Mouse (Mus musculus) kidney, postnatal 0 days (tissue): ENCODE data around the gene Ankrd33b. TPM values are rescaled to one million over a fixed set of nuclear protein-coding genes. Genes with fewer than 3 reads are reported as not detected.

Experiments
- ATAC-seq: fragments of 200-750 bp; cut with Nextera tagmentation; replicated peaks from 2 replicates; pipeline ENCODE4 v1.8.0; 2017; ENCODE audit warnings: low read depth, moderate number of reproducible peaks, moderate TSS enrichment, moderate library complexity; ENCODE audit not compliant: low FRiP score
- DNase-seq: peaks from one replicate; pipeline ENCODE4 v3.0.0-alpha.2; 2016; ENCODE audit warnings: low spot score
- H3K27ac ChIP-seq: fragments of 300-500 bp; sonication (generic); 2 replicates; pipeline ENCODE4 v1.5.1; 2014; ENCODE audit warnings: mild to moderate bottlenecking
- H3K27me3 ChIP-seq: fragments of 300-500 bp; sonication (generic); 2 replicates; pipeline ENCODE4 v1.6.1; 2014; ENCODE audit warnings: low read length, mixed read lengths; ENCODE audit not compliant: insufficient read depth
- H3K36me3 ChIP-seq: fragments of 300-500 bp; sonication (generic); 2 replicates; pipeline ENCODE4 v1.6.1; 2014; ENCODE audit warnings: low read length, mixed read lengths; ENCODE audit not compliant: insufficient read depth
- H3K4me1 ChIP-seq: fragments of 300-500 bp; sonication (generic); replicated peaks from 2 replicates; pipeline ENCODE4 v1.6.1; 2014; ENCODE audit warnings: antibody characterized with exemption, low read length, mixed read lengths; ENCODE audit not compliant: insufficient read depth
- H3K4me2 ChIP-seq: fragments of 300-500 bp; sonication (generic); 2 replicates; pipeline ENCODE4 v1.6.1; 2014; ENCODE audit warnings: mild to moderate bottlenecking, low read length, moderate library complexity, mixed read lengths
- H3K4me3 ChIP-seq: fragments of 300-500 bp; sonication (generic); replicated peaks from 2 replicates; pipeline ENCODE4 v1.5.1; 2014; ENCODE audit warnings: low read depth, low read length
- H3K9ac ChIP-seq: fragments of 300-500 bp; sonication (generic); 2 replicates; pipeline ENCODE4 v1.6.1; 2014; ENCODE audit warnings: low read depth, low read length
- H3K9me3 ChIP-seq: fragments of 300-500 bp; sonication (generic); replicated peaks from 2 replicates; pipeline ENCODE4 v1.6.1; 2016; ENCODE audit warnings: low read length, inconsistent platforms, mixed read lengths
- CTCF ChIP-seq: IDR thresholded peaks from 2 replicates; pipeline ENCODE4 v1.5.1; 2016; ENCODE audit warnings: antibody characterized with exemption, low read depth, mild to moderate bottlenecking, moderate library complexity
- WGBS: fragments of 180-500 bp; shearing (Covaris S2); extraction: QIAGEN DNeasy Blood & Tissue Kit; methylation state at CpG from one replicate; pipeline ENCODE4 v1.1.7; 2014; 5-methylcytosine and 5-hydroxymethylcytosine counted together
- polyA plus RNA-seq: library from polyadenylated mRNA; unstranded; fragments of >200 nt; fragmentation: Nextera tagmentation; extraction: Ambion mirVana; gene quantifications from 2 replicates; pipeline ENCODE4 v1.2.1, GENCODE M21; 2015

Ankrd33b gene
- polyA plus RNA-seq, 1 experiment from 2014 or later = 12.0 TPM

- Histone ChIP-seq H3K4me1 (no peaks in the 10 kb centered on the region), H3K36me3 (no peaks in the 10 kb centered on the region), H3K4me3 (no peak overlapping the region), H3K27me3 (no peaks in the 10 kb centered on the region), H3K27ac (no peak overlapping the region), H3K4me2 (no peak overlapping the region), H3K9me3 (no peaks in the 10 kb centered on the region), H3K9ac (no peak overlapping the region)
- ATAC-seq (no peak), DNase-seq (no peak)
- TF ChIP-seq CTCF = no peak
- 49% methylated on average over 6 of the region's 6 CpGs for WGBS
These were observed 62.3 kb downstream of the Ankrd33b start for GRCm38 (mm10) chr15:31305181-31305580.

DNA sequence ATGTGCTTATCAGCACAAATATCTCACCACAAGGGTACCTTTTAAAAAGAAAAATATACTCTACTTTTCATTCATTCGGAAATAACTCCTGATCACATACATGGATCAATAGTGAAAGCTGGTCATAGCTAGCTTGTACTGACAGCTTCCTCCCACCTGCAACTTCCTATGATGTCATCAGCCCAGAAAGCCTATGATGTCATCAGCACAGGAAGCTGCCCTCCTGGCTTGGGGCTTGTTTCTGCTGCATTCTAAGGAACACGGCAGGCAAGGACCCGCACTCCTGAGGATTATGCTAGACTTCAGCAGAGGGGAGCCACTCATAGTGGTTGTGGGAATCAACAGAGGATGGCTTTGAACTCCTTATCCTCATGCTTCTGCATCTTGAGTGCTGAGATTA lies 63.2 kb downstream of the Ankrd33b start:
- TF ChIP-seq CTCF = no peak
- Histone ChIP-seq H3K27me3 (no peaks in the 10 kb centered on the region), H3K4me1 (no peaks in the 10 kb centered on the region), H3K9me3 (no peaks in the 10 kb centered on the region), H3K27ac (no peak overlapping the region), H3K36me3 (no peaks in the 10 kb centered on the region), H3K4me3 (no peak overlapping the region), H3K4me2 (no peak overlapping the region), H3K9ac (no peak overlapping the region)
- 83% methylated on average over 3 of the region's 3 CpGs for WGBS
- no peak for ATAC-seq
- no peak for DNase-seq

DNA sequence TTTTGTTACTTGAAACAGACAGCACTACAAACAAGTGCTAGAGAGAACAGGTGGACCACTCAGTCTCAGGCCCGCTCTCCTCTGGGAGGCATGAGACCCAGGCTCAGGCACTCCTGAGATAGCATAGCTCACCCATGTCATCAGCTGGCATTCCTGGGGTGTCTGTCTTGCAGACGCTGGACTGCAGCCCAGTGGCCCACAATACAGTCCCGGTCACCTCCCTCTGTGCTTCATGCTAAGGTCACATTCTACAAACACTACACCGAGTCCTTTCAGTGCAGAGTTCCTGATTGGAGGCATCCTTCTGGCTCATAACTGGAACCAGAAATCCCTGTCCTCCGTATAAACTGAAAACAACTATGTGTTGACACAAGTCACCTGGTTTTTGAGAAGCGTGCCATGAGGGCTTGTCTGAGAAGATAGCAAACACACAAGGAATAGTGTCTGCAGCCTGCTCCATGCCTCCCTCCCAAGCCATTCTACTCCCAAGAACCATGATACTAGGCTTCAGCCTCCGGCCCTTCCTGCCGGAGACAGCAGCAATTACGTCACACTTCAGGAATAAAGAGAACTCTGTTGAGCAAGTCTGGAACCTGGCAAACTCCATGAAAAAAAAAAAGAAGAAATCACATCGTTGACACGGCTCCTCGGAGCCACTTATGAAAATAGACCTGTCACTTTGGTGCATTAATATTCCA lies 65.1 kb downstream of the Ankrd33b start:
- no peak for TF ChIP-seq CTCF
- no peaks in the 10 kb centered on the region for H3K36me3 ChIP-seq
- ATAC-seq (no peak), DNase-seq (no peak)
- no peak overlapping the region for H3K4me2 ChIP-seq
- H3K4me3 ChIP-seq = no peak overlapping the region
- no peaks in the 10 kb centered on the region for H3K9me3 ChIP-seq
- no peaks in the 10 kb centered on the region for H3K27me3 ChIP-seq
- 0 out of 2 replicates have a peak, but pooled peaks cover under 1% of the 10 kb centered on the region for H3K4me1 ChIP-seq
- whole genome bisulfite sequencing = 56% methylated on average over 12 of the region's 12 CpGs
- H3K27ac ChIP-seq = no peak overlapping the region
- no peak overlapping the region for H3K9ac ChIP-seq

DNA sequence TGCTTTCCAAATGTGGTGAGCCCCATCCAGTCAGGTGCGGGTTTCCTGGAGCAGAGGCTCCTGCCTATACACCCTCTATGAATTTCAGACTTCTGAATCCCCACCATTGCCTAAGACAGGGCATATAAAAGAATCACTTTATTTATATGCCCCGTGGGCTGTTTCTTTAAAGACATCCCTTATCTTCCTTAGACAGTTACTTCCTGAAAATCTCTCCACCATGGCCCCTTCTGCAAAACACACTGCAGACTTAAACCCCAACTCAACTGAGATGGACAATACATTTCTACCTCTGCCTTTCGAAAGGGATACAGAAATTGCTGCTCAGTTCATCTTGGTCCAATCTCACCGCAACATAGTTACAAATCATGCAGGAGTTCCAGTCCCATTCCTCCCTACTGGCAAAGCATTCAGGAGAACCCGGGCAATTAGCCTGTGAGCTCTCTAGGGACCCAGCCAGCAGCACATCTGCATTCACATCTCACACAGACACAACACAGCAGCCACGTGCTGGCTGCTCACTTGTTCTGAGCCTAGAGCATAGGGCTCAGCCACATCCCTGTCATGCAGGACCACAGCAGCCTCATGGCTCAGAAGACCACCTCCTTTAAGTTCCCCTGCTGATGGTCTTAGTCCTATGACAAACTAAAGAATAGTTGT lies 68.1 kb downstream of the Ankrd33b start:
- Histone ChIP-seq H3K4me3 (no peak overlapping the region), H3K27ac (no peak overlapping the region), H3K9me3 (no peaks in the 10 kb centered on the region), H3K4me2 (no peak overlapping the region), H3K9ac (no peak overlapping the region), H3K27me3 (no peaks in the 10 kb centered on the region), H3K36me3 (no peaks in the 10 kb centered on the region), H3K4me1 (0 out of 2 replicates have a peak, but pooled peaks cover 3% of the 10 kb centered on the region)
- no peak for TF ChIP-seq CTCF
- WGBS = 49% methylated on average over 6 of the region's 6 CpGs
- ATAC-seq (no peak), DNase-seq (no peak)

DNA sequence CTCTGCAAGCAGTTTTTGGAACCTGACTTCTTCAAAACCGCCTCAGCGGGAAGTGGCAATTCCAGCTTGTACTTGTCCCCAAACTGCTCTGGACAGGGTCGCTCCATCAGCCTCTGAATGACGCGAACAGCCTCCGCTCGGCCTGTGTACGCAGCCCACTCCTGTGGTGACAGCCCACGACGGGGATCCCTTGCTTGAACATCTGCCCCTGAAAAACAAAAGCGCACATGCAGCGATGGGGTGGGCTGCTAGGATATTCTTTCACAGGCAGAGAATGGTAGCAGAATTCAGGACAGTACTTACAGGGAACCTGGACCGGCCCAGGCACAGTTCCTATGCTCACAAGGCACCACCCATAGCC lies 69.8 kb downstream of the Ankrd33b start:
- peak overlapping the region; percentile 11; the same call in 1 of the 2 replicates for H3K4me2 ChIP-seq
- TF ChIP-seq CTCF = no peak
- WGBS = 33% methylated on average over 13 of the region's 13 CpGs
- H3K4me3 ChIP-seq = no peak overlapping the region
- no peak overlapping the region for H3K9ac ChIP-seq
- H3K4me1 ChIP-seq = 0 out of 2 replicates have a peak, but pooled peaks cover 3% of the 10 kb centered on the region
- ATAC-seq = no peak
- H3K27me3 ChIP-seq = no peaks in the 10 kb centered on the region
- no peak overlapping the region for H3K27ac ChIP-seq
- H3K36me3 ChIP-seq = no peaks in the 10 kb centered on the region
- DNase-seq = peak; percentile 30
- H3K9me3 ChIP-seq = no peaks in the 10 kb centered on the region

DNA sequence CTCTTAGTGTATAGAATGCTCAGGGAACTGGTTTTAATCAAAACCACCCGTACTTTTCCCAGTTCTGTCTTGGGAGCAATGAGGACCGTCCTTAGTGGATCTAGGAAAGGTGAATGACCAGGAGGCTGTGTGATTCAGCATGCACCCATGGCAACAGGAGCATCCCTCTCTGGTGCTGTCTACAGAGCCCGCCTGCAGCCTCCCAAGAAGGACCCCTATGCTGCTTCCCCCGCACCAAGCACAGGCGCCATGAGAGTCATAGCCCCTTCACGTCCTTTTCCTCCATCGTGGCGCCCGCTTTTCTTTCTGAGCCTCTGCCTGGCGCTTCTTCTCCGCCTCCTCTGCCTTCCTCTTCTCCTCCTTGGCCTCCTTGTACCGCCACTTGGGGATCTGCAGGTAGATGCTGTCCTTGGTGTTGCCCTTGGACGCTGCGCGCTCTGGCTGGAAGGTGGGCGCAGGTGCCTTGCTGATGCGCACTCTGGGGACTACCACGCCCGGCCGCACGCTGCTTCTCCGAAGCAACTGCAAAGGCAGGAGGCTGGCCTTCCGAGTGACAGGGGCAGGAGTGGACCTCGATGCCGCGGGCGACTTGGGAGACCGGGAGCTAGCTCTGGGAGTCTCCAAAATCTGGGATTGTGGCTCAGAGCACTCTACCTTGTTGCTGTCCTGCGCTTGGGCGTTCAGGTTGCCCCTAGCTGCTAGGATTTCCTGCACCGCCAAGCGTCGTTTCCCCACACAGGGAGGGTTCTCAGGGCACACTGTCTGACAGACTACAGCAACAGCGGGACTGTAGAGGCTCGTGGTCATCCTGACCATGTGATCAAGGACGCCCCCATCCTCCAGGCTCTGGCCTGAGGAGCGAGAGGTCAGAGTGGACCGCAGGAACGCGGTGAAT lies 70.4 kb downstream of the Ankrd33b start:
- ATAC-seq (0 out of 2 replicates have a peak, but pooled peaks have one; percentile 22), DNase-seq (no peak)
- Histone ChIP-seq H3K27ac (no peak overlapping the region), H3K9ac (no peak overlapping the region), H3K36me3 (no peaks in the 10 kb centered on the region), H3K4me3 (peak overlapping the region; percentile 18; the same call in 1 of the 2 replicates), H3K4me2 (peak overlapping the region; percentile 11), H3K27me3 (no peaks in the 10 kb centered on the region), H3K9me3 (no peaks in the 10 kb centered on the region), H3K4me1 (0 out of 2 replicates have a peak, but pooled peaks cover 3% of the 10 kb centered on the region)
- WGBS = 16% methylated on average over 40 of the region's 40 CpGs
- no peak for TF ChIP-seq CTCF
